8 mouse cellular contexts compared by ENCODE assay signal in the genomic region with DNA sequence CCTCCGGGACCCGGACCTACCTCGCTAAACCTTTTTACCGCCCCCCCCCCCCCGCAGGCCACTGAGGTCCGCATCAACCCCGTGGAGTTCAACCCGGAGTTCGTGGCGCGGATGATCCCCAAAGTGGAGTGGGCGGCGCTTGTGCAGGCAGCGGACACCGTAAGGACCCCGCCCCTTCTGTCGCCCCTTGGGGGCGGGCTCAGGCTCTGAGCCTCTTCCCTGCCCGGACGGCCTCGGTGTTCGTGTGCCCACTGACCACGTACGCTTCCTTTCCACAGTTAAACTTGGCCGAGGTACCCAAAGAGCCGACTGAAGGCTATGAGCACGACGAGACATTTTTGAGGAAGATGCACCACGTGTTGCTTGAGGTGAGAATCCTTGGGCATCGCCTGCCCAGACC. TPM values are rescaled to one million over a fixed set of nuclear protein-coding genes. Genes with fewer than 3 reads are reported as not detected.
DNase-seq lines count a peak whose midpoint lies in the region; ATAC-seq and TF ChIP-seq lines count a peak whose summit lies in the region.
"Not testable (repeated sequence)": the region's sequence is repeated elsewhere in the genome, so short reads cannot be mapped to it uniquely, and the experiment has no call there.

No protein-coding gene starts in this region.

- TF ChIP-seq CTCF in bone marrow, adult 2 months (IDR thresholded peaks at IDR 0.05; ENCODE audit: control insufficient read depth, insufficient read depth, low read length); spleen, adult 2 months (IDR thresholded peaks at IDR 0.05; ENCODE audit: extremely low read depth, insufficient read depth, insufficient read length, insufficient replicate concordance): not testable (repeated sequence)

- not testable (repeated sequence) for H3K27me3 ChIP-seq in embryonic facial prominence, embryonic 14.5 days (replicated peaks; ENCODE audit: control insufficient read depth, insufficient read depth, low read length); heart, embryonic 14.5 days (ENCODE audit: control insufficient read depth, insufficient read depth, low read length); kidney, embryonic 14.5 days (ENCODE audit: control insufficient read depth, insufficient read depth, low read length); liver, embryonic 12.5 days (replicated peaks); midbrain, embryonic 11.5 days (ENCODE audit: control insufficient read depth, insufficient read depth, low read length); spleen, adult 2 months (ENCODE audit: control insufficient read depth, insufficient read depth, low read length)

- H3K27ac ChIP-seq in bone marrow, adult 2 months (ENCODE audit: control insufficient read depth, insufficient read depth, low read depth, low read length, poor library complexity): peak overlapping the region; percentile 97
- H3K27ac ChIP-seq in embryonic facial prominence, embryonic 14.5 days (replicated peaks; ENCODE audit: low read depth, low read length): peak overlapping the region; percentile 98
- H3K27ac ChIP-seq in heart, embryonic 14.5 days (replicated peaks in 1 of 2; ENCODE audit: control insufficient read depth in 1 of 2, insufficient read depth in 1 of 2, low read depth in 2 of 2, low read length in 2 of 2): peak overlapping the region; percentile 99 to 100
- peak overlapping the region; percentile 93 for H3K27ac ChIP-seq in kidney, embryonic 14.5 days (ENCODE audit: low read depth, low read length)
- H3K27ac ChIP-seq in liver, embryonic 12.5 days: peak overlapping the region; percentile 98
- H3K27ac ChIP-seq in midbrain, embryonic 11.5 days (ENCODE audit: low read depth, low read length): peak overlapping the region; percentile 92
- H3K27ac ChIP-seq in spleen, adult 2 months (ENCODE audit: insufficient read depth, low read length): peak overlapping the region; percentile 95

- H3K4me1 ChIP-seq in bone marrow, adult 2 months (ENCODE audit: control insufficient read depth, insufficient read depth, low read length): not testable (repeated sequence)
- H3K4me1 ChIP-seq in embryonic facial prominence, embryonic 14.5 days (ENCODE audit: control insufficient read depth, insufficient read depth, low read length): peaks cover 14% of the 10 kb centered on the region; the same call in 1 of the 2 replicates
- H3K4me1 ChIP-seq in heart, embryonic 14.5 days (ENCODE audit: control insufficient read depth in 2 of 2, insufficient read depth in 2 of 2, low read length in 2 of 2): peaks cover 6 to 27% of the 10 kb centered on the region in 2 experiments
- peaks cover 21% of the 10 kb centered on the region; the same call in 1 of the 2 replicates for H3K4me1 ChIP-seq in kidney, embryonic 14.5 days (ENCODE audit: control insufficient read depth, insufficient read depth, low read length)
- peaks cover 46% of the 10 kb centered on the region for H3K4me1 ChIP-seq in liver, embryonic 12.5 days
- H3K4me1 ChIP-seq in midbrain, embryonic 11.5 days (ENCODE audit: control insufficient read depth, insufficient read depth, low read length): peaks cover 18% of the 10 kb centered on the region
- peaks cover 12% of the 10 kb centered on the region; the same call in 1 of the 2 replicates for H3K4me1 ChIP-seq in spleen, adult 2 months (ENCODE audit: control insufficient read depth, insufficient read depth, insufficient read length)

- peaks cover 54% of the 10 kb centered on the region for H3K36me3 ChIP-seq in embryonic facial prominence, embryonic 14.5 days (ENCODE audit: control insufficient read depth, insufficient read depth, low read length)
- H3K36me3 ChIP-seq in heart, embryonic 14.5 days (ENCODE audit: control insufficient read depth, insufficient read depth, low read length): peaks cover 61% of the 10 kb centered on the region
- peaks cover 48% of the 10 kb centered on the region for H3K36me3 ChIP-seq in kidney, embryonic 14.5 days (ENCODE audit: control insufficient read depth, insufficient read depth, low read length)
- peaks cover 57% of the 10 kb centered on the region for H3K36me3 ChIP-seq in liver, embryonic 12.5 days
- H3K36me3 ChIP-seq in midbrain, embryonic 11.5 days (ENCODE audit: control insufficient read depth, insufficient read depth, low read length): peaks cover 18% of the 10 kb centered on the region
- H3K36me3 ChIP-seq in spleen, adult 2 months (ENCODE audit: control insufficient read depth, insufficient read depth, low read length): peaks cover 28% of the 10 kb centered on the region

- ATAC-seq in embryonic facial prominence, embryonic 14.5 days (ENCODE audit: low read depth): 0 out of 2 replicates have a peak, but pooled peaks have one; percentile 17
- peak; percentile 15; the same call in 1 of the 2 replicates for ATAC-seq in heart, embryonic 14.5 days (ENCODE audit: insufficient number of reproducible peaks, insufficient read depth, low FRiP score, low read depth)
- ATAC-seq in kidney, embryonic 14.5 days (ENCODE audit: low FRiP score, low TSS enrichment): peak; percentile 12; the same call in 1 of the 2 replicates
- peak; percentile 43 for ATAC-seq in liver, embryonic 12.5 days
- ATAC-seq in midbrain, embryonic 11.5 days (ENCODE audit: low FRiP score): peak; percentile 56; the same call in 1 of the 2 replicates

- peak overlapping the region; percentile 86 for H3K4me3 ChIP-seq in bone marrow, adult 2 months (replicated peaks; ENCODE audit: control insufficient read depth, low read depth, low read length)
- peak overlapping the region; percentile 58 for H3K4me3 ChIP-seq in embryonic facial prominence, embryonic 14.5 days (ENCODE audit: low read depth, low read length)
- peak overlapping the region; percentile 68 to 73 for H3K4me3 ChIP-seq in heart, embryonic 14.5 days (ENCODE audit: control insufficient read depth in 1 of 2, insufficient read depth in 1 of 2, low read depth in 1 of 2, low read length in 2 of 2)
- peak overlapping the region; percentile 73 for H3K4me3 ChIP-seq in kidney, embryonic 14.5 days (ENCODE audit: low read length)
- peak overlapping the region; percentile 78 for H3K4me3 ChIP-seq in liver, embryonic 12.5 days
- H3K4me3 ChIP-seq in midbrain, embryonic 11.5 days (ENCODE audit: low read depth, low read length): peak overlapping the region; percentile 69
- peak overlapping the region; percentile 71 for H3K4me3 ChIP-seq in spleen, adult 2 months (ENCODE audit: extremely low read depth, insufficient read depth, insufficient read length)

- peak; percentile 60 for DNase-seq in CD4-positive, CD25-positive, alpha-beta regulatory T cell, adult 2 months (ENCODE audit: low read depth, low spot score)
- peak; percentile 79 for DNase-seq in embryonic facial prominence, embryonic 14.5 days (ENCODE audit: low spot score)
- peak; percentile 88 for DNase-seq in midbrain, embryonic 11.5 days (ENCODE audit: low spot score, missing footprints)
- DNase-seq in spleen, adult 2 months (ENCODE audit: low read depth in 1 of 2, low spot score in 2 of 2): peak; percentile 15 to 47

- peak overlapping the region; percentile 78 for H3K4me2 ChIP-seq in embryonic facial prominence, embryonic 14.5 days (ENCODE audit: low read depth, low read length)
- peak overlapping the region; percentile 86 for H3K4me2 ChIP-seq in heart, embryonic 14.5 days (ENCODE audit: low read length)
- peak overlapping the region; percentile 88 for H3K4me2 ChIP-seq in kidney, embryonic 14.5 days (replicated peaks; ENCODE audit: low read depth, low read length)
- H3K4me2 ChIP-seq in liver, embryonic 12.5 days: peak overlapping the region; percentile 90
- H3K4me2 ChIP-seq in midbrain, embryonic 11.5 days: peak overlapping the region; percentile 67

- not testable (repeated sequence) for H3K9me3 ChIP-seq in embryonic facial prominence, embryonic 14.5 days (ENCODE audit: control insufficient read depth, low read length); heart, embryonic 14.5 days (ENCODE audit: control insufficient read depth, low read length); kidney, embryonic 14.5 days (ENCODE audit: control insufficient read depth, low read length); liver, embryonic 12.5 days (replicated peaks); midbrain, embryonic 11.5 days (ENCODE audit: control insufficient read depth, low read length)

- not testable (repeated sequence) for TF ChIP-seq POLR2A in bone marrow, adult 2 months (IDR thresholded peaks at IDR 0.05; ENCODE audit: borderline replicate concordance, control insufficient read depth, low read depth, low read length); spleen, adult 2 months (IDR thresholded peaks at IDR 0.05; ENCODE audit: low read depth, low read length)

- peak overlapping the region; percentile 75 for H3K9ac ChIP-seq in embryonic facial prominence, embryonic 14.5 days (ENCODE audit: low read depth, low read length)
- H3K9ac ChIP-seq in heart, embryonic 14.5 days (ENCODE audit: low read length): peak overlapping the region; percentile 89
- peak overlapping the region; percentile 72 for H3K9ac ChIP-seq in kidney, embryonic 14.5 days (ENCODE audit: low read depth, low read length)
- H3K9ac ChIP-seq in liver, embryonic 12.5 days: peak overlapping the region; percentile 82
- peak overlapping the region; percentile 76 for H3K9ac ChIP-seq in midbrain, embryonic 11.5 days (ENCODE audit: low read length)

- WGBS in bone marrow, adult 2 months: under 1% methylated on average over 29 of the region's 30 CpGs
- 0% methylated on average over 19 of the region's 30 CpGs for WGBS in embryonic facial prominence, embryonic 14.5 days
- WGBS in heart, embryonic 14.5 days: 1% methylated on average over 30 of the region's 30 CpGs
- WGBS in kidney, embryonic 14.5 days: under 1% methylated on average over 30 of the region's 30 CpGs
- WGBS in liver, embryonic 12.5 days (ENCODE audit: insufficient replicate concordance): under 1% methylated on average over 30 of the region's 30 CpGs
- WGBS in midbrain, embryonic 11.5 days: 0% methylated on average over 30 of the region's 30 CpGs
- under 1% methylated on average over 30 of the region's 30 CpGs for WGBS in spleen, adult 2 months

RNA-seq across cellular contexts. Expression of a gene that starts 0.4 kb away (rescaled TPM):
- 181 and 324 TPM in 2 replicates for polyA plus RNA-seq in bone marrow, adult 2 months (2011; ENCODE audit: insufficient read depth, insufficient read length, low replicate concordance, missing spikeins)
- polyA plus RNA-seq in embryonic facial prominence, embryonic 14.5 days (2014; fragmentation: Nextera tagmentation; extraction: Ambion mirVana): 218 and 243 TPM in 2 replicates
- polyA plus RNA-seq in heart, embryonic 14.5 days (2014; fragmentation: Nextera tagmentation; extraction: Ambion mirVana): 192 and 210 TPM in 2 replicates
- 177 and 235 TPM in 2 replicates for polyA plus RNA-seq in kidney, embryonic 14.5 days (2014; fragmentation: Nextera tagmentation; extraction: Ambion mirVana)
- 94.2 and 101 TPM in 2 replicates for polyA plus RNA-seq in liver, embryonic 12.5 days (2016; fragmentation: Nextera tagmentation; extraction: Ambion mirVana)
- polyA plus RNA-seq in midbrain, embryonic 11.5 days (2014; fragmentation: Nextera tagmentation; extraction: Ambion mirVana): 123 and 127 TPM in 2 replicates
- polyA plus RNA-seq in spleen, adult 2 months (2012; rRNA removed): 54.6 and 59.4 TPM in 2 replicates

RNA-seq across cellular contexts. Expression of a gene that starts 0.8 kb away (rescaled TPM):
- polyA plus RNA-seq in bone marrow, adult 2 months (2011; ENCODE audit: insufficient read depth, insufficient read length, low replicate concordance, missing spikeins): 28.6 and 37.9 TPM in 2 replicates
- polyA plus RNA-seq in embryonic facial prominence, embryonic 14.5 days (2014; fragmentation: Nextera tagmentation; extraction: Ambion mirVana): 137 and 143 TPM in 2 replicates
- 81.9 and 95.0 TPM in 2 replicates for polyA plus RNA-seq in heart, embryonic 14.5 days (2014; fragmentation: Nextera tagmentation; extraction: Ambion mirVana)
- polyA plus RNA-seq in kidney, embryonic 14.5 days (2014; fragmentation: Nextera tagmentation; extraction: Ambion mirVana): 164 and 181 TPM in 2 replicates
- polyA plus RNA-seq in liver, embryonic 12.5 days (2016; fragmentation: Nextera tagmentation; extraction: Ambion mirVana): 115 TPM in 2 replicates
- polyA plus RNA-seq in midbrain, embryonic 11.5 days (2014; fragmentation: Nextera tagmentation; extraction: Ambion mirVana): 147 and 151 TPM in 2 replicates
- 135 and 150 TPM in 2 replicates for polyA plus RNA-seq in spleen, adult 2 months (2012; rRNA removed)

RNA-seq across cellular contexts. Expression of a gene that starts 11.3 kb away (rescaled TPM):
- 25.1 and 27.2 TPM in 2 replicates for polyA plus RNA-seq in bone marrow, adult 2 months (2011; ENCODE audit: insufficient read depth, insufficient read length, low replicate concordance, missing spikeins)
- 4.7 and 4.8 TPM in 2 replicates for polyA plus RNA-seq in embryonic facial prominence, embryonic 14.5 days (2014; fragmentation: Nextera tagmentation; extraction: Ambion mirVana)
- polyA plus RNA-seq in heart, embryonic 14.5 days (2014; fragmentation: Nextera tagmentation; extraction: Ambion mirVana): 14.4 and 18.0 TPM in 2 replicates
- polyA plus RNA-seq in kidney, embryonic 14.5 days (2014; fragmentation: Nextera tagmentation; extraction: Ambion mirVana): 5.2 and 9.0 TPM in 2 replicates
- 6.5 and 6.8 TPM in 2 replicates for polyA plus RNA-seq in liver, embryonic 12.5 days (2016; fragmentation: Nextera tagmentation; extraction: Ambion mirVana)
- 3.4 and 3.7 TPM in 2 replicates for polyA plus RNA-seq in midbrain, embryonic 11.5 days (2014; fragmentation: Nextera tagmentation; extraction: Ambion mirVana)
- 48.4 and 53.7 TPM in 2 replicates for polyA plus RNA-seq in spleen, adult 2 months (2012; rRNA removed)

RNA-seq across cellular contexts. Expression of a gene that starts 14.9 kb away (rescaled TPM):
- polyA plus RNA-seq in bone marrow, adult 2 months (2011; ENCODE audit: insufficient read depth, insufficient read length, low replicate concordance, missing spikeins): 2.6 TPM in 1 of 2 replicates, not detected in the other
- 3.4 and 4.8 TPM in 2 replicates for polyA plus RNA-seq in embryonic facial prominence, embryonic 14.5 days (2014; fragmentation: Nextera tagmentation; extraction: Ambion mirVana)
- polyA plus RNA-seq in heart, embryonic 14.5 days (2014; fragmentation: Nextera tagmentation; extraction: Ambion mirVana): 1.4 and 1.7 TPM in 2 replicates
- polyA plus RNA-seq in kidney, embryonic 14.5 days (2014; fragmentation: Nextera tagmentation; extraction: Ambion mirVana): 2.1 and 3.8 TPM in 2 replicates
- 0.80 and 0.93 TPM in 2 replicates for polyA plus RNA-seq in liver, embryonic 12.5 days (2016; fragmentation: Nextera tagmentation; extraction: Ambion mirVana)
- polyA plus RNA-seq in midbrain, embryonic 11.5 days (2014; fragmentation: Nextera tagmentation; extraction: Ambion mirVana): not detected in 2 replicates
- 0.11 and 0.28 TPM in 2 replicates for polyA plus RNA-seq in spleen, adult 2 months (2012; rRNA removed)

RNA-seq across cellular contexts. Expression of a gene that starts 24.0 kb away (rescaled TPM):
- not detected in 2 replicates for polyA plus RNA-seq in bone marrow, adult 2 months (2011; ENCODE audit: insufficient read depth, insufficient read length, low replicate concordance, missing spikeins)
- 1.0 and 1.6 TPM in 2 replicates for polyA plus RNA-seq in embryonic facial prominence, embryonic 14.5 days (2014; fragmentation: Nextera tagmentation; extraction: Ambion mirVana)
- 0.27 and 0.46 TPM in 2 replicates for polyA plus RNA-seq in heart, embryonic 14.5 days (2014; fragmentation: Nextera tagmentation; extraction: Ambion mirVana)
- 0.12 and 0.51 TPM in 2 replicates for polyA plus RNA-seq in kidney, embryonic 14.5 days (2014; fragmentation: Nextera tagmentation; extraction: Ambion mirVana)
- 0.05 TPM in 1 of 2 replicates, not detected in the other for polyA plus RNA-seq in liver, embryonic 12.5 days (2016; fragmentation: Nextera tagmentation; extraction: Ambion mirVana)
- polyA plus RNA-seq in midbrain, embryonic 11.5 days (2014; fragmentation: Nextera tagmentation; extraction: Ambion mirVana): not detected in 2 replicates
- 0.04 and 0.11 TPM in 2 replicates for polyA plus RNA-seq in spleen, adult 2 months (2012; rRNA removed)

Comparison
In these comparisons a context has a peak if more than half of its experiments do, and no peak if none do; other contexts are left out.
1. Peak in every context shown above with its lines: DNase-seq, ATAC-seq, H3K4me3 ChIP-seq and H3K27ac ChIP-seq.
2. DNase-seq: peak in every context shown above with its lines; median percentile 88 in midbrain, embryonic 11.5 days; 79 in embryonic facial prominence, embryonic 14.5 days; 60 in CD4-positive, CD25-positive, alpha-beta regulatory T cell, adult 2 months; 31 in spleen, adult 2 months.